Mouse (Mus musculus) lung, embryonic 16.5 days (tissue): ENCODE measurements around the gene Gm21497. TPM values are rescaled to one million over a fixed set of nuclear protein-coding genes. Genes with fewer than 3 reads are reported as not detected.
"Not testable (repeated sequence)": the region's sequence is repeated elsewhere in the genome, so short reads cannot be mapped to it uniquely, and the experiment has no call there.

ENCODE experiments used
- ATAC-seq: fragments of 200-750 bp; cut with Nextera tagmentation; 2 replicates; pipeline ENCODE4 v1.8.0; 2017; ENCODE audit warnings: low read depth, mild to moderate bottlenecking, moderate library complexity
- H3K27ac ChIP-seq: fragments of 300-500 bp; sonication (generic); 2 replicates; pipeline ENCODE4 v1.5.1; 2014; ENCODE audit warnings: mild to moderate bottlenecking, control low read depth, low read length
- H3K27me3 ChIP-seq: fragments of 300-500 bp; sonication (generic); 2 replicates; pipeline ENCODE4 v1.6.1; 2014; ENCODE audit warnings: low read depth, low read length, mixed read lengths; ENCODE audit not compliant: control insufficient read depth, insufficient read depth
- H3K36me3 ChIP-seq: fragments of 300-500 bp; sonication (generic); 2 replicates; pipeline ENCODE4 v1.6.1; 2014; ENCODE audit warnings: low read length; ENCODE audit not compliant: control insufficient read depth, insufficient read depth
- H3K4me1 ChIP-seq: fragments of 300-500 bp; sonication (generic); replicated peaks from 2 replicates; pipeline ENCODE4 v1.6.1; 2014; ENCODE audit warnings: low read length, mixed read lengths; ENCODE audit not compliant: control insufficient read depth, insufficient read depth
- H3K4me2 ChIP-seq: fragments of 300-500 bp; sonication (generic); 2 replicates; pipeline ENCODE4 v1.6.1; 2014; ENCODE audit warnings: low read depth, low read length, control low read depth
- H3K4me3 ChIP-seq: fragments of 300-500 bp; sonication (generic); 2 replicates; pipeline ENCODE4 v1.5.1; 2014; ENCODE audit warnings: mild to moderate bottlenecking, low read length, control low read depth
- H3K9ac ChIP-seq: fragments of 300-500 bp; sonication (generic); 2 replicates; pipeline ENCODE4 v1.6.1; 2014; ENCODE audit warnings: low read length, control low read depth
- H3K9me3 ChIP-seq: fragments of 300-500 bp; sonication (generic); 2 replicates; pipeline ENCODE4 v1.6.1; 2016; ENCODE audit warnings: low read length; ENCODE audit not compliant: control insufficient read depth
- WGBS: fragments of 180-500 bp; shearing (Covaris S2); extraction: QIAGEN DNeasy Blood & Tissue Kit; methylation state at CpG from one replicate; pipeline ENCODE4 v1.1.7; 2014; 5-methylcytosine and 5-hydroxymethylcytosine counted together
- polyA plus RNA-seq: library from polyadenylated mRNA; unstranded; fragments of >200 nt; fragmentation: Nextera tagmentation; extraction: Ambion mirVana; gene quantifications from 2 replicates; pipeline ENCODE4 v1.2.1, GENCODE M21; 2015

The Gm21497 gene
- not detected in 2 replicates for polyA plus RNA-seq

GRCm38 (mm10) chrY:61646446-61646845 lies at the start of gene Gm21497:
Gene Gm21497 (plus strand): TSS chrY:61646746.
- not testable (repeated sequence) for H3K4me3 ChIP-seq, H3K9ac ChIP-seq, H3K27me3 ChIP-seq, H3K27ac ChIP-seq, ATAC-seq, H3K4me2 ChIP-seq, H3K9me3 ChIP-seq, H3K4me1 ChIP-seq, H3K36me3 ChIP-seq
- no CpG with 5 or more reads among the region's 5 CpGs for WGBS
